Mouse (Mus musculus) cerebellum, adult 2 months (tissue): Measurements from ENCODE around the gene Hist1h2ak. TPM values are rescaled to one million over a fixed set of nuclear protein-coding genes. Genes with fewer than 3 reads are reported as not detected.
"Not testable (repeated sequence)": the region's sequence is repeated elsewhere in the genome, so short reads cannot be mapped to it uniquely, and the experiment has no call there.

Experiments
- DNase-seq, 2 experiments: peaks; one replicate each; pipeline ENCODE4 v3.0.0; 2021
- H3K27ac ChIP-seq: fragments of 200-500 bp; 2 replicates; pipeline ENCODE4 v1.5.1; 2012; ENCODE audit warnings: low read length, control low read depth, inconsistent platforms; ENCODE audit not compliant: insufficient read depth
- H3K27me3 ChIP-seq: fragments of 200-500 bp; 2 replicates; pipeline ENCODE4 v1.6.1; 2012; ENCODE audit warnings: inconsistent platforms, mild to moderate bottlenecking, low read length, moderate library complexity; ENCODE audit not compliant: control insufficient read depth, insufficient read depth
- H3K4me1 ChIP-seq: fragments of 200-500 bp; 2 replicates; pipeline ENCODE4 v1.6.1; 2011; ENCODE audit warnings: low read length; ENCODE audit not compliant: control insufficient read depth, insufficient read depth
- H3K4me3 ChIP-seq: fragments of 200-500 bp; replicated peaks from 2 replicates; pipeline ENCODE3; 2011; ENCODE audit warnings: mild to moderate bottlenecking, low read depth, low read length, control low read depth; ENCODE audit not compliant: insufficient read depth
- CTCF ChIP-seq: fragments of 200-500 bp; IDR thresholded peaks from 2 replicates; pipeline ENCODE4 v1.5.1; 2011; ENCODE audit warnings: low read depth, mild to moderate bottlenecking, control low read depth, low read length, moderate library complexity, borderline replicate concordance; ENCODE audit not compliant: insufficient read depth
- POLR2A ChIP-seq: fragments of 200-500 bp; IDR thresholded peaks from 2 replicates; pipeline ENCODE4 v1.6.1; 2011; ENCODE audit warnings: low read length, control low read depth, borderline replicate concordance; ENCODE audit not compliant: insufficient read depth
- WGBS: fragments of 180-500 bp; shearing (Covaris S2); methylation state at CpG from one replicate; pipeline ENCODE4 v1.1.7; 2018; 5-methylcytosine and 5-hydroxymethylcytosine counted together
- polyA plus RNA-seq: library from polyadenylated mRNA; depleted of rRNA; stranded (reverse); fragments of >200 nt; gene quantifications from 2 replicates; pipeline ENCODE4 v1.2.3, GENCODE M21; 2012

Hist1h2ak gene
- polyA plus RNA-seq, 1 experiment, result 1.9 TPM

- DNase-seq, result no peak
- Histone ChIP-seq H3K4me1 (no peaks in the 10 kb centered on the region), H3K27ac (no peak overlapping the region), H3K4me3 (no peak overlapping the region), H3K27me3 (no peaks in the 10 kb centered on the region)
- no peak for TF ChIP-seq CTCF
- no peak for TF ChIP-seq POLR2A
Measured at GRCm38 (mm10) chr13:21751417-21751816, 2.2 kb downstream of the Hist1h2ak start.

GRCm38 (mm10) chr13:21750159-21751017, 3.2 kb downstream of the Hist1h2ak start, which contains the start of gene Hist1h4k:
Gene Hist1h4k (minus strand): TSS chr13:21750505.
- under 1% methylated on average over 50 of the region's 56 CpGs for WGBS

GRCm38 (mm10) chr13:21749387-21750158, 4.1 kb downstream of the Hist1h2ak start:
- H3K27ac ChIP-seq, result no peak overlapping the region; the same call in 1 of the 2 replicates
- WGBS, result 15% methylated on average over 5 of the region's 5 CpGs
- H3K4me3 ChIP-seq, result peak overlapping the region; percentile 48
- no peak for TF ChIP-seq POLR2A
- no peak for TF ChIP-seq CTCF
- H3K27me3 ChIP-seq, result no peaks in the 10 kb centered on the region
- no peak for DNase-seq
- H3K4me1 ChIP-seq, result no peaks in the 10 kb centered on the region

More at GRCm38 (mm10) chr13:21750159-21751017, 3.2 kb downstream of the Hist1h2ak start, which contains the start of gene Hist1h4k:
- DNase-seq, result peak; percentile 95
- Histone ChIP-seq H3K27ac (peak within 1 kb of the TSS; percentile 41; the same call in 1 of the 2 replicates), H3K4me3 (peak within 1 kb of the TSS; percentile 59)
- not testable (repeated sequence) for H3K27me3 ChIP-seq, H3K4me1 ChIP-seq
- TF ChIP-seq POLR2A, result peak; percentile 89; the same call in 1 of the 2 replicates

GRCm38 (mm10) chr13:21745006-21745405, 8.6 kb downstream of the Hist1h2ak start:
- no peak for TF ChIP-seq POLR2A
- no peak for TF ChIP-seq CTCF
- Histone ChIP-seq H3K4me3 (no peak overlapping the region), H3K27ac (no peak overlapping the region), H3K27me3 (no peaks in the 10 kb centered on the region), H3K4me1 (no peaks in the 10 kb centered on the region)
- 97% methylated on average over 1 of the region's 1 CpGs for WGBS
- DNase-seq, result no peak

- H3K4me3 ChIP-seq, result peak within 1 kb of the TSS; percentile 35
- DNase-seq, result peak; percentile 80 to 81
- peak; percentile 74; the same call in 1 of the 2 replicates for TF ChIP-seq POLR2A
- WGBS, result under 1% methylated on average over 48 of the region's 56 CpGs
- not testable (repeated sequence) for H3K27me3 ChIP-seq, H3K27ac ChIP-seq, H3K4me1 ChIP-seq
Measured at GRCm38 (mm10) chr13:21734906-21735767, 18.5 kb downstream of the Hist1h2ak start, which contains the start of gene Hist1h4j. Gene Hist1h4j (plus strand): TSS chr13:21735064.

- DNase-seq, result peak; percentile 75 to 85
- H3K27me3 ChIP-seq, result no peaks in the 10 kb centered on the region; the same call in 1 of the 2 replicates
- peak overlapping the region; percentile 35 for H3K4me3 ChIP-seq
- no peaks in the 10 kb centered on the region for H3K4me1 ChIP-seq
- under 1% methylated on average over 21 of the region's 21 CpGs for WGBS
- TF ChIP-seq CTCF, result peak; percentile 84
- no peak for TF ChIP-seq POLR2A
- H3K27ac ChIP-seq, result no peak overlapping the region
Measured at GRCm38 (mm10) chr13:21734010-21734905, 19.4 kb downstream of the Hist1h2ak start.
